Mouse (Mus musculus) subcutaneous adipose tissue, adult 2 months (tissue): Measurements from ENCODE around the gene Gkn1. TPM values are rescaled to one million over a fixed set of nuclear protein-coding genes. Genes with fewer than 3 reads are reported as not detected.

Experiments
- polyA plus RNA-seq: library from polyadenylated mRNA; depleted of rRNA; stranded (reverse); fragments of >200 nt; gene quantifications from 2 replicates; pipeline ENCODE4 v1.2.3, GENCODE M21; 2012; ENCODE audit warnings: low replicate concordance; rRNA removed

The Gkn1 gene
- polyA plus RNA-seq = 0.24 TPM in 1 of 2 replicates, not detected in the other

DNA sequence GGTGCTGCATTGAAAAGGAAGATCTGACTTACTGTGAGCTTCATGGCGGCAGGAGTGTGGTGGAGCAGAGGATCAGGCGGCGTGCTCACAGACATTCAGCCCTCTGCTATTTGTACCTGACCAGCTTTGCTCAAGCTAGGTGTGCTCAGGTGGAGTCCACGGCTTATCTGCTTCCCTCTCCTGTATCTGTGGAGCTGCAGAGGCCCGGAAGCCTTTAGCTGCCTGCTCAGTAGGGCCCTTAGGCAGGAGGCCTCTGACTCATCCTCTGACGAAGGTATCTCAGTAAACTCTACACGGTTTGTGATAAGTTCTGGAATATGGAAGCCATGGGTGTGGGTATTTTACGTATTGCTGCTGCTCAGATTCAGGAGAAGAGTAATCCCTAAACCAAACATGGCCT, at the start of gene Gkn1:
Gene Gkn1, minus strand, starts transcription at position 114 of the 400 bp plus-strand sequence.

DNA sequence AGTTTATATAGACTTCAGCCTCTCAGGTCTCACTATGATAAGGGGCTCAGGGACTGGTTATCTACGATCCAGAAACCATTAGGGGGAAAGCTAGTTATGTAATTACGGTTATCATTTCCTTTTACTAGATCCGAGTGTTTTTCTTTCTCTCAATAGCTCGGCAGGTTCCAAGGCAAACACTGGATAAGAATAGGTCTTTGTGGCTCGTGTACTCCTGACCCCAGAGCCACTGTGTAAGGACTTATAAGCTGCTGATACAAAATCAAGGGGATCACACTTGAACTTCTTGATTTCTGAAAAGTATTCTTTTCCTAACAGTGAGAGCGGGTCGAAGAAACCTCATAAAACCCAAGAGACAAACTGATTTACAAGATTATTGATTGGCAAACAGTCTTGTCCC, 38.1 kb upstream of the Gkn1 start, which contains the start of gene Gkn3:
Gene Gkn3, minus strand, starts transcription at position 59 of the 400 bp plus-strand sequence.

DNA sequence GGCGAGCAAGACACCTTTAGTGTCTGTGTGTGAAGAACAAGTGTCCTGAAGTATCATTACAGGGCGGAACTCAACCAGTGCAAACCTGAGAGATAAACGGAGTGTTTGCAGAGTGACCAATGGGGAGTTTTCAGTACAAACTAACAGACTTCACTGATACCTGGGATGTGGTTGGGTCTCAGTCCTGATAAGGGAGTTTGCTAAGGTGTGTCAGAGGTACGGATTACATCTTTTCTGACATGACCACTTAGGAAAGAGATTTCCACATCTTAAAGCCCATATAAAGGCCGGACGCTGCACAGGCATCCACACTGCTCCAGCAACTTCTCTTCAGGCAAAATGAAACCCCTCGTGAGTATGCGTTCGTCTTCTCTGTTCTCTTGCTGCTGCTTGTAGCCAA, 22.3 kb upstream of the Gkn1 start, which contains the start of gene Gkn2:
Gene Gkn2, plus strand, starts transcription at position 301 of the 400 bp plus-strand sequence.

DNA sequence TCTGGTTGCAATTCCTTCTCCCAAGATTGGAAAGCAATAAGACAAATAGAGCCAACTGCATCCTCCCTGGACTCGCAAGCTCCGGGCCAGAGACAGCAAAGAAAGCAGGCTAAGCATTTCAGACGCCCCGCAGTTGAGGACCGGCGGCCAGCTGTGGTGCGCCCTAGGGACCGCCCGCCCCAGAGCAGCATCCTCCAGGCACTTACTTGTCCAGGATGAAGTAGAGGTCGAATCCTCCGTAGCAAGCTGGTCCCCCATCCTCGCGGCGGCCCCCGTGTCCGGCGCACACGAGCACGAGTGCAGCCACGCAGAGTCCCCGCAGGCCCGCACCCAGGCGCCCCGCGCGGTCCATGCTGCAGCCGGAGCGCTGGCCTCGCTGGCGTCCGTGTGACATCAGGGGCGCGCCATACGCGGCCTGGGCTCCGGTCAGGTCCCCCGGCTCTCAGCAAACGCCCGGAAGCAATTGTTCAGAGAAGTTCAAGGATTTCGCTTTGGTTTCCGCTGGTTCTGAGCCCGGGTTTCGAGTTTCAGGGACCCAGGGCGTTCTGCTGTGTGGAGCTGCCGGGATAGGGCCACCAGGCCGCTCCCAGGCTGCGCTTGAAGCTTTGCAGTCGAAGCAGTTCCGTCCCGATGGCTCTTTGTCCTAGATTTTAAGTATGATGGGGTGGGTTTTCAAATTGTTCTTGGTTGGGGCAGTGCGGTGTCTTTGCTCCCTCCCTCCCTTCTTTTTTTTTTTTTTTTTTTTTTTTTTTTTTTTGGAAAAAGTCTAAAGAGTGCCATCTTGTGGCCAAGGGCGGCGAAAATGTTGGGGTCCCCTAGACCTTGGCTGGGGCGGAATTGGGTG, 15.4 kb downstream of the Gkn1 start, which contains the start of gene Antxr1:
Gene Antxr1, minus strand, starts transcription at position 731 of the 844 bp plus-strand sequence.

Other genes starting within 250 kb of the Gkn1 start
- 0.27 and 0.71 TPM in 2 replicates for gene D6Ertd527e, start 246.2 kb downstream of the Gkn1 start, polyA plus RNA-seq
- 12.3 and 52.8 TPM in 2 replicates for gene Antxr1, start 15.1 kb downstream of the Gkn1 start, polyA plus RNA-seq
- 0.27 TPM in 1 of 2 replicates, not detected in the other for gene Gkn2, start 22.4 kb upstream of the Gkn1 start, polyA plus RNA-seq
- 9.4 and 11.7 TPM in 2 replicates for gene Gkn3, start 38.0 kb upstream of the Gkn1 start, polyA plus RNA-seq
- 0.03 TPM in 1 of 2 replicates, not detected in the other for gene Bmp10, start 78.1 kb upstream of the Gkn1 start, polyA plus RNA-seq
- 4.2 and 5.0 TPM in 2 replicates for gene Arhgap25, start 182.3 kb upstream of the Gkn1 start, polyA plus RNA-seq
- 0.64 and 4.4 TPM in 2 replicates for gene Prokr1, start 239.8 kb upstream of the Gkn1 start, polyA plus RNA-seq